Mouse (Mus musculus) heart, adult 2 months (tissue): ENCODE measurements at regions not wholly inside any gene's neighbourhood (a gene's known extent, or its start where the extent isn't known, plus 50 kb on each side); places are given as distances from the start of the nearest gene placed in this dataset.

Experiments
- DNase-seq, 2 experiments: peaks; one replicate each; pipeline ENCODE4 v3.0.0; 2021
- H3K27ac ChIP-seq: fragments of 200-600 bp; 2 replicates; pipeline ENCODE4 v1.8.1; 2022
- H3K27me3 ChIP-seq: fragments of 200-500 bp; 2 replicates; pipeline ENCODE4 v1.6.1; 2012; ENCODE audit warnings: mild to moderate bottlenecking, low read length, inconsistent platforms, mixed read lengths; ENCODE audit not compliant: control insufficient read depth, insufficient read depth
- H3K36me3 ChIP-seq: fragments of 200-500 bp; 2 replicates; pipeline ENCODE4 v1.6.1; 2012; ENCODE audit warnings: low read length, inconsistent platforms; ENCODE audit not compliant: control insufficient read depth, insufficient read depth
- H3K4me1 ChIP-seq: fragments of 200-500 bp; 2 replicates; pipeline ENCODE4 v1.6.1; 2011; ENCODE audit warnings: low read length; ENCODE audit not compliant: control insufficient read depth, insufficient read depth
- H3K4me3 ChIP-seq: fragments of 200-600 bp; 2 replicates; pipeline ENCODE4 v1.8.1; 2022
- H3K79me2 ChIP-seq: fragments of 200-500 bp; replicated peaks from 2 replicates; pipeline ENCODE4 v1.6.1; 2012; ENCODE audit warnings: mild to moderate bottlenecking, inconsistent platforms, low read length, moderate library complexity, mixed read lengths; ENCODE audit not compliant: control insufficient read depth, insufficient read depth
- H3K9ac ChIP-seq: fragments of 200-500 bp; 2 replicates; pipeline ENCODE4 v1.6.1; 2012; ENCODE audit warnings: low read depth, mild to moderate bottlenecking, control low read depth, inconsistent platforms, low read length, mixed read lengths
- CTCF ChIP-seq: fragments of 200-600 bp; IDR thresholded peaks from 2 replicates; pipeline ENCODE4 v1.8.1; 2022; ENCODE audit warnings: antibody characterized with exemption, mild to moderate bottlenecking, moderate library complexity
- EP300 ChIP-seq: fragments of 200-500 bp; IDR thresholded peaks from 2 replicates; pipeline ENCODE4 v1.6.1; 2011; ENCODE audit warnings: low read depth, low read length, control low read depth; ENCODE audit not compliant: insufficient read depth
- POLR2A ChIP-seq: fragments of 200-500 bp; IDR thresholded peaks from 2 replicates; pipeline ENCODE4 v1.6.1; 2011; ENCODE audit warnings: mild to moderate bottlenecking, low read depth, low read length, control low read depth; ENCODE audit not compliant: insufficient read depth
- WGBS: fragments of 180-500 bp; shearing (Covaris S2); methylation state at CpG from one replicate; pipeline ENCODE4 v1.1.7; 2018; 5-methylcytosine and 5-hydroxymethylcytosine counted together
- intact Hi-C: fragments of 180-260 bp; cut with DNase I; formaldehyde crosslinking; loops from one replicate; pipeline ENCODE4 v1.15.1; 2025

GRCm38 (mm10) chr11:17853832-17854231, 99.8 kb downstream of the Etaa1 start:
- Histone ChIP-seq H3K4me3 (no peak overlapping the region), H3K27me3 (no peaks in the 10 kb centered on the region), H3K4me1 (no peaks in the 10 kb centered on the region; the same call in 1 of the 2 replicates), H3K27ac (no peak overlapping the region), H3K79me2 (no peaks in the 10 kb centered on the region), H3K9ac (no peak overlapping the region), H3K36me3 (no peaks in the 10 kb centered on the region)
- intact Hi-C loops: loop anchor here (5.0 kb wide), 1 partner anchor 1908 kb away; no protein-coding TSS in a partner anchor
- 74% methylated on average over 3 of the region's 3 CpGs for WGBS
- TF ChIP-seq EP300: no peak
- TF ChIP-seq POLR2A: no peak
- no peak for TF ChIP-seq CTCF
- no peak for DNase-seq

- no peaks in the 10 kb centered on the region for H3K79me2 ChIP-seq
- no peaks in the 10 kb centered on the region for H3K36me3 ChIP-seq
- no peak overlapping the region for H3K4me3 ChIP-seq
- TF ChIP-seq EP300 (no peak), POLR2A (no peak), CTCF (no peak)
- H3K4me1 ChIP-seq: no peaks in the 10 kb centered on the region; the same call in 1 of the 2 replicates
- 28% methylated on average over 9 of the region's 9 CpGs for WGBS
- no peak overlapping the region for H3K9ac ChIP-seq
- no peak for DNase-seq
- H3K27ac ChIP-seq: no peak overlapping the region
- intact Hi-C loops: no loop called here
- H3K27me3 ChIP-seq: no peaks in the 10 kb centered on the region
Measured at GRCm38 (mm10) chr11:17859364-17860131, 94.1 kb downstream of the Etaa1 start.

GRCm38 (mm10) chr11:17864833-17865397, 88.8 kb downstream of the Etaa1 start:
- intact Hi-C loops: no loop called here
- H3K4me3 ChIP-seq: no peak overlapping the region
- H3K9ac ChIP-seq: no peak overlapping the region
- no peaks in the 10 kb centered on the region for H3K36me3 ChIP-seq
- H3K79me2 ChIP-seq: no peaks in the 10 kb centered on the region
- no peak for DNase-seq
- H3K4me1 ChIP-seq: no peaks in the 10 kb centered on the region
- TF ChIP-seq EP300 (no peak), POLR2A (no peak), CTCF (no peak)
- H3K27ac ChIP-seq: no peak overlapping the region
- 31% methylated on average over 4 of the region's 4 CpGs for WGBS
- no peaks in the 10 kb centered on the region for H3K27me3 ChIP-seq

GRCm38 (mm10) chr11:17870690-17871089, 83.0 kb downstream of the Etaa1 start:
- Histone ChIP-seq H3K4me3 (no peak overlapping the region), H3K27ac (no peak overlapping the region), H3K36me3 (no peaks in the 10 kb centered on the region), H3K27me3 (no peaks in the 10 kb centered on the region), H3K9ac (no peak overlapping the region), H3K79me2 (no peaks in the 10 kb centered on the region), H3K4me1 (no peaks in the 10 kb centered on the region)
- intact Hi-C loops: no loop called here
- TF ChIP-seq EP300 (no peak), CTCF (no peak), POLR2A (no peak)
- 64% methylated on average over 2 of the region's 2 CpGs for WGBS
- no peak for DNase-seq

GRCm38 (mm10) chr11:17871920-17872319, 81.8 kb downstream of the Etaa1 start:
- no peaks in the 10 kb centered on the region for H3K4me1 ChIP-seq
- no peak for DNase-seq
- no peaks in the 10 kb centered on the region for H3K79me2 ChIP-seq
- intact Hi-C loops: no loop called here
- TF ChIP-seq EP300: no peak
- TF ChIP-seq POLR2A: no peak
- no peak for TF ChIP-seq CTCF
- H3K27ac ChIP-seq: no peak overlapping the region
- no peak overlapping the region for H3K9ac ChIP-seq
- H3K27me3 ChIP-seq: no peaks in the 10 kb centered on the region
- H3K36me3 ChIP-seq: no peaks in the 10 kb centered on the region
- H3K4me3 ChIP-seq: no peak overlapping the region
- WGBS: 79% methylated on average over 7 of the region's 7 CpGs

- Histone ChIP-seq H3K79me2 (no peaks in the 10 kb centered on the region), H3K27me3 (no peaks in the 10 kb centered on the region), H3K27ac (no peak overlapping the region), H3K4me1 (no peaks in the 10 kb centered on the region), H3K36me3 (no peaks in the 10 kb centered on the region), H3K4me3 (no peak overlapping the region), H3K9ac (no peak overlapping the region)
- intact Hi-C loops: no loop called here
- no peak for TF ChIP-seq CTCF
- no peak for TF ChIP-seq EP300
- no peak for TF ChIP-seq POLR2A
- 49% methylated on average over 1 of the region's 1 CpGs for WGBS
- no peak for DNase-seq
Measured at GRCm38 (mm10) chr11:17883276-17883675, 70.4 kb downstream of the Etaa1 start.
